Mouse (Mus musculus) hindbrain, embryonic 15.5 days (tissue): Measurements from ENCODE around the gene Adamts10. TPM values are rescaled to one million over a fixed set of nuclear protein-coding genes. Genes with fewer than 3 reads are reported as not detected.

ENCODE experiments used
- polyA plus RNA-seq: library from polyadenylated mRNA; unstranded; fragments of >200 nt; fragmentation: Nextera tagmentation; extraction: Ambion mirVana; gene quantifications from 2 replicates; pipeline ENCODE4 v1.2.1, GENCODE M21; 2015

The Adamts10 gene
- polyA plus RNA-seq, 1 experiment from 2014 or later: 60.7 TPM

Other genes starting within 250 kb of the Adamts10 start
- gene Zfp955b, start 234.7 kb upstream of the Adamts10 start, polyA plus RNA-seq: 18.6 and 19.5 TPM in 2 replicates
- gene Zfp81, start 165.3 kb upstream of the Adamts10 start, polyA plus RNA-seq: 13.1 and 13.7 TPM in 2 replicates
- 12.7 and 13.0 TPM in 2 replicates for gene Zfp101, start 129.6 kb upstream of the Adamts10 start, polyA plus RNA-seq
- gene Actl9, start 91.3 kb upstream of the Adamts10 start, polyA plus RNA-seq: not detected in 2 replicates
- 1.6 and 2.3 TPM in 2 replicates for gene Myo1f, start 31.5 kb downstream of the Adamts10 start, polyA plus RNA-seq
- 60.6 and 75.8 TPM in 2 replicates for gene Zfp414, start 104.9 kb downstream of the Adamts10 start, polyA plus RNA-seq
- 0.44 and 0.56 TPM in 2 replicates for gene Pram1, start 113.9 kb downstream of the Adamts10 start, polyA plus RNA-seq
- gene Hnrnpm, start 162.7 kb downstream of the Adamts10 start, polyA plus RNA-seq: 179 and 192 TPM in 2 replicates
- 84.6 and 86.7 TPM in 2 replicates for gene March2, start 194.5 kb downstream of the Adamts10 start, polyA plus RNA-seq
- gene Rab11b, start 236.3 kb downstream of the Adamts10 start, polyA plus RNA-seq: 590 and 595 TPM in 2 replicates